Mouse (Mus musculus) kidney, adult 11 months (tissue): ENCODE results near the gene Ankrd45.
"Not testable (repeated sequence)": the region's sequence is repeated elsewhere in the genome, so short reads cannot be mapped to it uniquely, and the experiment has no call there.

Experiments
- DNase-seq: peaks from one replicate; pipeline ENCODE4 v3.0.0; 2022

Ankrd45 gene

DNA sequence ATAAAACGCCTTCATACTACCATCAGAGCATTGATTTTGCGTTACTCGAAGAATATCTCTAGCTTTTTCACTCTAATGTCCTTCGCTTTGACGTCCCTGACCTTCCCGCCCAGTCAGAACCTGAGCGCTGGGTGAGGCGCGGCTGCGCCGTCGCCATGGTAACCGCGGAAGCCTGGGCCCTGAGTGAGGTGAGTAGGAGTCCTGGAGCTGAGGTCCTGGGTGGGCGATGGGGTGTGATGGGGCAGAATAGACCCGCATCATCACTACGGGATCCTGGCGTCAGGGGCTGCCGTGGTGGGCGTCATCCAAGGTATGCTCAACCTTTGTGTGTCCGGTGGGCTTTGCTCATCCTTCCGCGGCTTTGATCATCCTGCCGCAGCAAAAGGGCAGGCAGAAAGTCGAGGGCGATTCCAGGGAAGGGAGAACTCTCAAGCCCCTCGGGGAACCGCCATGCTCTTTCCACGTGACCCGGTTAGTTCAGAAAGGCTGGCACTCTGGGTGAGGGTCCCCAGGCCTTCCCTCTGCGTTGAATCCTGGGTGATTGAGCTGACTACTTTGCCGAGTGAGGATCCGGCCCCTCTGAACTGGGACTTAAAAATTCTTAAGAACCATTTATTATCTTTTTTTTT lies at the start of gene Ankrd45:
Ankrd45 (plus strand) TSS at position 161 of the 629 bp plus-strand sequence.
- peak; percentile 59 for DNase-seq

DNA sequence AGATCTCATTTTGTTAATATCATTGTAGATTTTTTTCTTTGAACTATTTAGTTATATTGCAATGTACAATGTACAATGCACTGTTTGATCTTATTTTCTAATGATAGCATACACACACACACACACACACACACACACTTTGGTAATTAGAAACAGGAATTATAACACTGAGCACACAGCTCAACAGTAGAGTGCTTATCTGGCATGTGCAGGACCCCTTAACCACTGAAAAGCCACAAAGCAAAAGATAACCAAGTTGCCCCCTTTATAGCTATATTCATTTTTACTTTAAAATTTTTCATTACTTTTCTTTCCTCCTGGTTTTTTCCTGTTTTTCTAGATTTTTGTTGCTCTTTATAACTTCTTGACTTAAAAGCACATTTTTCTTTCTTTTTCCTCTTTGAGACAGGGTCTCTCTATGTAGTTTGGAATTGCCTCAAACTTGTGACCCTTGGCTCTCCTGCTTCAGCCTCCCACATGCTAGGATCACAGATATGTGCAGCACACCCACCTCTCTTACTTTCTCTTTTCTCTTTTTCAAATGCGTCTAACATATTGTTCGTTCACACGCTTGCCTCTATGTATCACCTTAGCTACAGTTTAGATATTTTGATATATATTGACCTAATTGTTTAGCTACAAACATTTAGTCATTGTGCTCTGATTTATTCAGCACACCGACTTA lies 42.6 kb upstream of the Ankrd45 start:
- DNase-seq: no peak

DNA sequence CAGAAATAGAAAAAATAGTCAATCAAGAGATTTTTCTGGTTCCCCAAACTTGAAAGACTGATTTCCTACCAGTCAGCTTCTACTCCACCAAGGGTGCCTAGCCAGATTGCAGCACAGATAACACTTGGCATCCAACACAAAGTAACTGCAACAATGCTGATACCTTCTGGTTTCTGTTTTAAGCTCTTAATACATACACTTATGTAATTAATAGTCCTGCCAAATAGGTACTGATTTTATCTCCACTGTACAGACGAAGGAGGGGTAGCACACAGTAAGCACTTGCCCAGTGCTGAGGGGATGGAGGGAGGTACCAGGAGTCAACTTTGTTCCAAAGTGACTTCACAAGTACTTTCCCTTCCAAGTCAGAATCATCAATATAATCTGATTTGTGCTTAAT lies 38.6 kb upstream of the Ankrd45 start:
- no peak for DNase-seq

DNA sequence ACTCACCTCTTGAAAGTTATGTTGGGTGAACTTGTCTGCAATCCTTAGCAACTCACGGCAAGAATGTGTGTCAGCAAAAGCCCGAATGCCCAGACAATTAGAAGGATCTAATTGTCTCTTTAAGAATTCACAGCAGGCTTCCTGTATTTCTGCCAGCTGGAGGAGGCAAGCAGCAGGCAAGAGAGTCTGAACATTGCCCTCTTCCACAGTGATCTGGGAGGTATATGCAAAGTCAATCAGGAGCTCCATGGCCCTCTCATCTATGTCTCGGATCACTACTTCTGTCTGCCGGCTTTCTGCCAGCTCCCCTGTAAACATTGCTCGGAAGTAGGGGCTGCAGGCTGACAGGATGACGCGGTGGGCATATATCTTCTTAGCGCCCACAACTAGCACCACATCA lies 33.3 kb upstream of the Ankrd45 start:
- DNase-seq: peak; percentile 58

DNA sequence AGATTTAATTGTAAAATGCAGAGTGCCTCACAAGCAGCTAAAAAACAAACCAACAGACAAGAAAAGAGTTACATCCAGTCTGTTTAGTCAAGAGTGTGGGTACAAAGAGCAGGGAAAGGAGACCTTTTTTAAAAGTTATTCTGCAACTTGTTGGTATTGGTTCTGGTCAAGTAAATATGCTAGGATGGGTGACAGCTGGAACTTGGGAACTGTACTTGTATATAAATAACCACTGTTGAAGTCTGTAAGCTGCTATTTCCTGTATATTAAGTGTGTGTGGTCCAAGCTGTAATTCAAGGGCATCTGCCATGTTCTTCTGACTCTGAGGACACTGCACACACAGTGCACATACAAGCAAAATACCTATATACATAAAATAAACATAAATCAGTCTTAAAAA lies 27.9 kb upstream of the Ankrd45 start:
- no peak for DNase-seq

DNA sequence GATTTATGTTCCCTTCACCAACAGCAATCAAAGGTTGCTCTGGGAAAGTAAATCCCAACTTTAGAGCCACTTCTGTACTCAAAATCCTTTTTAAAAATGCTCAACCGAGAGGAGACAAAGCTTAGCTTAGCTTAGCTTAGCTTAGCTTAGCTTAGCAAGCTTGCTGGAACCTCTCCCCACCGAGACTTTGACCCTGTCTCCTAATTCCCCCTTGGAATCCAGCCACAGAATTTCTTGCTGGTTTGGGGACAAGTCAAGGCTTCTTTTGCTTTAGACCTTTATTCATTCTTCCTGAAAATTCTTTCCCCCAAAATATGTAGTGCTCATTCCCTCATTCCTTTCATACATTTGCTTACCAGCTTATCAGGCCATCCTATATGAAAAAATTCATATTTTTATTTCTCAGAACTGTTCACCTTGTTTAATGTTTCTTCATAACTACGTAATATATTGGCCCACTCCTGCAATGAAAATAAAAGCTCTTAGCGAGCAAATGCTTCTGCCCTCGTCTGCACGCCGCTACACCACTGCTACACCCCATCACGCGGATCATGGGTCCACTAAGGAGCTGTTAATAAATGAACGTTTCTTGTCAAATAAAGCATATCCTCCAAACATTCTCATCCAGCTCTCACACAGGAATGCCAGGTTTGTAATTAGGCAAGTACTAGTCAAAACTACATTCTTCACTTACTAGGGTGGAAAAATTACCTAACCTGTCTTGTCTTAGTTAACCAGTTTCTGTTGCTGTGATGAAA lies 19.7 kb upstream of the Ankrd45 start:
- peak; percentile 61 for DNase-seq

DNA sequence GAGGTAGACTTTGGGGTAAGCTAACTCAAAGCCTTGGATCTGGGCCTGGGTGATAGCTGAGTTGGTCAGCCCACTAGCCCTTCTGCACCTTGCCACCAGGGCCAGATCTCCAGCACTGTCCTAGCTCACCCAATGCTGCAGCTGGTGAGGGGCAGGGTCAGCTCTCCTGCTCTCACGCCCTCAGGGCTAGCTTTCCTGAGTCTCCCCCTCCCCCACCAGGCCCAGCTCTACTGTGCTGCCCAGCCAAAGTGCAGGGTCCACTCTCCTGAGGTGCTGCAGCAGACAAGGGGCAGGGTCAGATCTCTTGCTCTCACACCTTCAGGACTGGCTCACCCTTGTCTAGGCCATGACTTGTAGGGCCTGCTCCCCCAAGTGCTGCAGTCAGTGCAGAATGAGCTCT lies 16.0 kb upstream of the Ankrd45 start:
- peak; percentile 84 for DNase-seq

DNA sequence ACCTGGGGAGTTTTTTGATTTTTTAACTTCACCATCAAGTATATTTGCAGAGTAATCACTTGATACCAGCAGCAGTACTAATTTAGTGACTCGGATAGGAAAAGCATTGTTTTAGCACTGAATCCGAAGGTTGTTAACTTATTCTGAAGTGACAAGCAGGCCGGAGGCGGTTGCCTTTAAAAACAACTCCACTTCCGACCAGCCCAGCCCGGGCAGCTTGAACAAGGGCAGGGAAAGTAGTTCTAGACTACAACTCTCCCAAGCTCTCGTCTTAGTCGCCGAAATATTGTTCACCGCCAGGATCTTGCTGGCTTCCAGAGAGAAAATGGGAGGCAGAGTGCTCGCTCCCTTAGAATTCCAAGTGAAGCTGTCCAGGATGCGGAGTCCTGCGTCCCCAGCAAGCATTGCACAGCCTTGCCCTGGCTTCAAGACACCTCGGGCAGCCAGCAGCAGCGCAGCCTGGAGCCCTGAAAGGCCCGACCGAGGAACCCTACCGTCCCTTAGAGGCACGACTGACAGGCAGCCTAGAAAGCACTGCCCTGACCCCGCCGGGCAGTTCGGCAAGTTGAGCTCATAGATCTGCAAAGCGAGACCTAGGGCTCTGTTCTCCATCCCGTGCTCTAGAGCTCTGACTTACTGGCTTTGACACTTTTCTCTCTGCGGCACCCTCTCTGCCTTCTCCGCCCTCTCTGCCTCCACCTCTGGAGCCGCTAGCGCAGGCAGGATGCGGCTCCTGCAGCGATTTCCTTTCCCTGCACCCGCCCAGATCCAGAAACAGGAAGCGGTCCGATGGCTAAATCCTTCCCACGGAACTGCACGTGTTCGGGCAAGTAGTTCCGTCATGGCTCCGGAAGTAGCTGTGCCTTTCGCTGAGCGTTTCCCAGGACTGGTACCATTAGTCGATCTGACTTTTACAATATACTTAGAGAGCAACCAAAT lies 11.5 kb upstream of the Ankrd45 start, which contains the start of gene Klhl20:
Klhl20 (minus strand) TSS at position 786 of the 939 bp plus-strand sequence.
- peak; percentile 90 for DNase-seq

DNA sequence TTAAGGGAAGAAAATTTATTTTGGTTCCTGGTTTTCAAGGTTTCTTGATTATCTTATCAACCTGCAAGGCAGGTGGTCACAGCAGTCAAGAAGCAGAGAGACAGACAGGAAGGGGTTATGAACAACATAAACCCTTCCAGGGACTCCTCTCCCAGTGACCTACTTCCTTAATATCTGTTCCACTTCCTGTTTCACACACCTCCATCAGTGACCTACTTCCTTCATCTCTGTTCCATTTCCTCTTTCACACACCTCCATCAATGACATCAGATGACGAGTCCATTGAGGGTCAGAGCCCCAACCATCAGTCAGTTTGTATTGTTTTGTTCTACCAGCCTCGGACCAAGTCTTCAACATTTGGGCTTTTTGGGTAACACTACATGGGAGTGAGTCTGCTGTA lies 3.0 kb upstream of the Ankrd45 start:
- DNase-seq: no peak

DNA sequence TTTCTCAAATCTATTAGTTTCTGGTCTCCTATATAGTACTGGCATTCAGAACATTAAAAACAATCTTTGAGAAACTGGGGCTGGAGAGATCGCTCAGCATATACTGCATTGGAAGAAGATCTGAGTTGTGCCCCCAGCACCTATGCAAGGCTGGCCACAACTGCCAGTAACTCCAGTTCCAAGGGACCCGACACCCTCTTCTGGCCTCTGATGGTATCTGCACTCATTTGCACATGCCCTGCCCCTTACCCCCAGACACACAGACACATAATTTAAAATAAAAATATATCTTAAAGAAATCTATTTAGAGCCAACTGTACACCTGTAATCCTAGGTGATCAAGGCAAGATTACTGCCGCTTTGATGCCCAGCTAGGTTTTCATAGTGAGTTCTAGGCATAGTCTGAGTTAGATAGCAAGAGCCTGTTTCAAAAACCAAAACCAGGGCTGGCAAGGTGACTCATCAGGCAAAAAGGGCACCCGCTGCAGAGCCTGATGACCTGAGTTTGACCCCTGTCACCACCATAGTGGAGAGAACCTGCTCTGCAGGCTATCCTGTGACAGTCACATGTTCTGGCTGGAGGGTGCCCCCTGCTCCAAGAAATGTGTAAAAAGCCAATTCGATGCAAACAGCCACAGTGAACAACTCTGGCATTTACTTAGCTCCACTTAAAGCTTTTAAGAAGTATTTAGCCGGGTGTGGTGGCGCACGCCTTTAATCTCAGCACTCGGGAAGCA lies 2.3 kb upstream of the Ankrd45 start:
- DNase-seq: no peak

DNA sequence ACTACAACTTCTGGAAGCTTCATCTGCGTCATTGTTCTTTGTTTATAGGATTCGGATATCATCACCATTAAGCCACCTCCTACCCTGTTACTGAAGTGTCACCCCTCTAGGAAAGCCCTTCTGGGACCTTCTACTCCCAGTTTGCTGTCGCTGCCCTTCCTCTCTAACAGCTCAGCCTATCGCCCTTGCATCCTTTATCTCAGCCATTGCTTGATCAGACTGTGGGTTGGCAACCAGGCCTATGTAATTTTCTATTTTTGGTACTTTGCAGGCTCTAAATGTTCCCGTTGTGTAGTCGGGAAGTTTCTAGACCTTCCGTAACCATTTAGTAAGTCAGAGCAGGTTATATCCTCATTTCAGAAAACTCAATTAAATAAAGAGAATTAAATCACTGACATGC lies 725 bp downstream of the Ankrd45 start:
- no peak for DNase-seq

DNA sequence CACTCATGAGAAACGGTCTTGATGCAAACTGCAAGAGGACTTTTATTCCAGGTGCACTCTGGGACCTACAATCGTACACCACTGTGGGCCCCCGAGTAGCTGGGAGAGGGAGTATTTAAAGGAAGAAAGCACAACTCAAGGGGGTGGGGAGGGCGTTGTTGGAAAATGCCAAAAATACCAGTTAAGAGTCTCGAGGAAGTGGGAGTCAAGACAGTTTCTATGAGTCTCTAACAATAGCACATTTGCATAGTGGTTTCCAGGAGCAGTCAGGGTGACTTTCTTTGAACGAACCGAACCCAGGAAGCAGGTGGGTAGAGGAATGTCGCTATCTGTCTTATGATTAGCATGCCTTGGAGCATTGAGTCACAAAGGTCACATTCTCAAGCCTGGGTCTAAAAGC lies 3.1 kb downstream of the Ankrd45 start:
- DNase-seq: not testable (repeated sequence)

DNA sequence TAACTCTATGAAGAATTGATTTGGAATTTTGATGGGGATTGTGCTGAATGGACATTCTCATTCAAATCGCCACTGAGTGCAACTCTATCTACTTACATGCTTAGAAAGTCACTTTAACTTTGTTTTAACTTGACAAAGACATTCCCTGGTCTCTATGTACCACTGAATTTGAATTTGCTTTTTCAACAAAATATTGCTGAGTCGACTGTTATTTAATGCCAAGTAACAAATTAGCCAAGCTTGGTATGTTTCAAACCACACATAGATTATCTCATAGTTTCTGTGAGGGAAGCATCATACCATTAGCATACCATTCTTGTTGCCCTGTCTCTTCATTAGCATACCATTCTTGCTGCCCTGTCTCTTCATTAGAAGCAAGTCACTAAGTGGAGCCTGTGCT lies 5.4 kb downstream of the Ankrd45 start:
- no peak for DNase-seq

DNA sequence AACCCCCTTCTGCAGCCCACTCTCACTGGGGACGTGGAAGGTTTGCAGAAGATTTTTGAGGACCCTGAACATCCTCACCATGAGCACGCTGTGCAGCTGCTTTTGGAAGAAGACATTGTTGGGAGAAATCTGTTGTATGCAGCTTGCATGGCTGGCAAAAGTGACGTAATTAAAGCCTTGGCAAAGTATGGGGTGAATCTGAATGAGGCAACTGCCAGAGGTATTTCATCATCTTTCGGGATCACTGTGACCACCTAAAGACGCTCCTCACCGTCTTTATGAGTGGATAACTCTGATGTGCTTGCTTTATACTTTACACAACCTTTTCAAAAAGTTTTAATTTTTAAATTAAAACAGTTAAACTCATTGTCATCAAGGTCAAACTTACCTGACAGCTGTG lies 8.6 kb downstream of the Ankrd45 start:
- no peak for DNase-seq

DNA sequence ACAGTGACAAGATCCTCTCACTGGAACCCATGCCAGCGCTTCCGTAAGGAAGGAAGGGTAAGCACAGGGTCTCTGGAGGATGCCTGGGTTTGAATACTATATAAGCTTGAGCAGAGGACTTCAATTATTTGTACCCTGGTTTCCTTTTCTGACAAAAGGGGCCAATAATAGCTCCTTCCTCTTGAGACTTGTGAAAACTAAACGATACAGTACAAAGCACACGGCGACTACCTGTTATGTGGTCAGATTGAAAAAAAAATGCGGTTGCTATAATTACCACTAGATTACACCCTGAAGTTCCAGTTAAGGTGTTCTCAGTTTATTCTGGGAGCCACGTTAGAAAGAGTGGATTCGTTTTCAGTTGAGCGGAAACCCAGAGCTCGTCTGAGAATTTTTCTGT lies 14.1 kb downstream of the Ankrd45 start:
- no peak for DNase-seq

DNA sequence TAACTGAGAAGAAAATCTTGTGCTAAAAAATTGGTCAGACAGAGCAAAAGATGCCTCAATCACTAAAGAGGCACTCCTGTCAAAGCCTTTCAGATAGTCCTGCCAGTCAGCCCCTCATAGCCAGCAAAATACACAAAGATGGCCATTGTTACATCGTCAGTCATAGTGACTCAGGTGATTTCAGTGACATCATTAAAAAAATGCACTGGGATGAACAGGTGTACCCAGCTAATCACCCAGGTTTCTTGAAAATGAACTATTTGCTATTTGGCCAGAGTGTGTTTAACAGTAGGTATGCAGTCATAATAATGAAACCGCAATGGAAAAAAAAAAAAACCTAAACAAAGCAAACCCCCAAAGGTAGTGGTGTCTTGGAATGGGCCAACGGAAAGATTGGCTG lies 16.7 kb downstream of the Ankrd45 start, which contains the start of gene Tex50:
Tex50 (minus strand) TSS at position 101 of the 400 bp plus-strand sequence.
- no peak for DNase-seq

DNA sequence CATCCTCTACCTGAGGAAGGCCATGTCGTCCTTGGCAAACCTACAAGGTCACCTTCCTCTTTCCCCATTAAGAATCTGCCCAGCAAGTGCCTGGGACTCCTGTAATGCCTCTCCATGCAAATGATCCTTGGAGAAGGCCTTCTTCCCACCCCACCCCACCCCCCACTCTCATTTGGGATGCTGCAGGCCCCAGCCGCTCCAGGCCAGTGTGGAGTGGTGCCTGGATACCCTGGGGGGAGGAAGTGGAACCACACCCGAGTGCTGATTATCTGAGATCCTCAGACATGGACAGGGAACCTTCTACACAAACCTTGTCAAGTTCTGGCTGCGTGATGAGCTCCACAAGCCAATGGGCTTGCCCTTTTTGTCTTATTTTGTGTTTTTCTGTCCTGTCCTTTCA lies 17.8 kb downstream of the Ankrd45 start:
- no peak for DNase-seq

DNA sequence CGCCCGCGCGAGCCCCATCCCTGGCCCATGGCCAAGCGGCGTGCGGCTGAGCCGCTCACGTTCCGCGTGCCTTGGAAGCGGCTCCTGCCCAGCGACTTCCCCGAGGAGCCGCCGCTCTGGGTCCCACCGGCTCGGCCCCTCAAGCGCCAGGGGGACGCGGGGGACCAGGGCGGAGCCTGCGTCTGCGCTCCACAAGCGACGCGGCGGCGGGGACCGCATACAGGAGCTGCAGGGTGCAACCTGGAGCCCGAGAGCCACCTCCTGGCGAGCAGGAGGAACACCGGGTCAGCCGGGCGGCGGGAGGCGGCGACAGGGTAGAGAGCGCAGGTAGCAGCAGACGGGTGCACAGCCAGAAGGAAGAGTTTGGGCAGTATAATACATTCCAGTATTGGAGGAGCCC lies 28.2 kb downstream of the Ankrd45 start:
- peak; percentile 70 for DNase-seq

DNA sequence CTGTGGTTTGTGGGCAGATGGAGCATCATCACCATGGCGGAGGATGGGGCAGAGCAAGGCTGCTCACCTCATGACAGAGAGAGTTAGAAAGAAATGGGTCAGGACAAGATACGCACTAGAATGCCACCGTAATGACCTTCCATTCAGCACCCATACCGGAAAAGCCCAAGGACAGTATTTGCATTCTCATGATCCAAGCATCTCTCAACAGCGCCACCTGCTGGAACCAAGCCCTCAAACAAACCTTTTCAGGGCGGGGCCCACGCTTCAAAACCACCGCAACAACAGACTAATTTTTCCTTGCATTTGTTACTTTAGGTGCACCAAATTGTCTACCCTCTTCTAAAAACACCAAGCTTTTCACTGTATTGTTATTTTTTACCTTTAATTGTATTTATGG lies 38.2 kb downstream of the Ankrd45 start:
- peak; percentile 26 for DNase-seq

DNA sequence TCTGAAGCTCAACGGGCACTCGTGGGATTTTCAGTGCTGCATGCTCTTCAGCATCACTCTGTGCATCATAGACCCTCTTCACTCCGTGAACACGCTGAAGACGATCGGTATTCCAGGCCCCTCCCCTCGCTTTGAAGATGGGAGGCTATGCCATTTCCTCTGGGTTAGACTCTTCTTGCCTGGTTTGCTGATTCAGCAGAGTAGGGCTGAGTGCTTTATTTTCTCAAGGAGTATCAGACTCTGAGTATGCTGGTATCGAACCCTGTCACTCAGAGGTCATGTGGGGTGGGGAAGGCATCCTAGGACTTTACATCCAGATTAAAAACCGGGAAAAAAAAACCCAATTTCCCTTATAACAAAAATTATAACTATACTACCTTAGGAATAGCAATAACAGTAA lies 39.9 kb downstream of the Ankrd45 start:
- no peak for DNase-seq

DNA sequence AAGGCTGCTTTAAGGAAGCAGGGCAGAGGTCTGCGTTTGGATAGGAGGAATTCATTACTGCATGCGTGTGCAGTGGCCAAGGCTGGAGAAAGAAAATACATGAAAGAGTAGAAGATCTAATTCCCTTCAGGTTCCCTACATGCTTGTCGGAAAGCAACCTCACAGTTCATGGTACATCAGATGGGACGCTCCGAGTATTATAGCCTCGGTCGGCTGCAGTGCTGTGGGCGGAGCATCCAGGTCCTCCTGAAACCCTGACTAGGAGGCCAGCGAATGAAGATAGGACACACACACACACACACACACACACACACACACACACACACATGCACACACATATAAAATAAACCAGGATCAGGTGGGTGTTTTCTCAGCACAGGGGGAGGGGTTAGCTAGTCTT lies 41.2 kb downstream of the Ankrd45 start:
- DNase-seq: no peak

DNA sequence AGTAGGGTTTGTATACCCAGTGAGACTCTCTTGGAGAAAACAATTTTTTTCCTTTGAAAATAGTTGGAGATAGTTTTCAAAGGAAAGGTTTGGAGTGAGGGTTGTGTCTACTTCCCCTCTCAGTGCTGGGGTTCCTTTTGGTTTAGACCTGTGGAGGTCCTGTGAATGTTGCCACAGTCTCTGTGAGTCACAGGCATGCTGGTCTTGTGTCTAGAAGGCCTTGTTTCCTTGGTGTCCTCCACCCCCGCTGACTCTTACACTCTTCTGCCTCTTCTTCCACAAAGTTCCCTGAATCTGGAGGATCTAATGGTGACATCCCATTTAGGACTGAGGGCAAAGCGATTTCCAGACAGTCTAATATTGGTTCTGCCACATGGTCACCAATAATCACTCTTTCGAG lies 42.9 kb downstream of the Ankrd45 start:
- no peak for DNase-seq
